Mouse (Mus musculus): Measurements from ENCODE around the gene Snx22. TPM values are rescaled to one million over a fixed set of nuclear protein-coding genes. Genes with fewer than 3 reads are reported as not detected.

Gene Snx22
- polyA plus RNA-seq, 1 experiment = 9.2 TPM

GRCm38 (mm10) chr9:66105168-66105567, 35.6 kb upstream of the Snx22 start:
- Histone ChIP-seq H3K27ac (ENCODE audit: control insufficient read depth, insufficient read depth, low read length) (no peak overlapping the region), H3K27me3 (ENCODE audit: control insufficient read depth, insufficient read depth, low read length) (no peaks in the 10 kb centered on the region), H3K4me3 (ENCODE audit: control insufficient read depth, insufficient read depth, low read length) (no peak overlapping the region), H3K36me3 (ENCODE audit: control insufficient read depth, insufficient read depth, low read length) (peaks cover 60% of the 10 kb centered on the region), H3K4me1 (replicated peaks; ENCODE audit: control insufficient read depth, insufficient read depth, low read length) (no peaks in the 10 kb centered on the region)
- DNase-seq = no peak
- TF ChIP-seq CTCF (IDR thresholded peaks at IDR 0.05; ENCODE audit: borderline replicate concordance, control insufficient read depth, extremely low read depth, insufficient read depth, low read length, poor library complexity) = no peak
- TF ChIP-seq POLR2A (IDR thresholded peaks at IDR 0.05; ENCODE audit: control insufficient read depth, extremely low read depth, insufficient read depth, low read length, poor library complexity) = no peak
- WGBS = 97% methylated on average over 8 of the region's 8 CpGs

- no peaks in the 10 kb centered on the region for H3K27me3 ChIP-seq (ENCODE audit: control insufficient read depth, insufficient read depth, low read length)
- TF ChIP-seq POLR2A (IDR thresholded peaks at IDR 0.05; ENCODE audit: control insufficient read depth, extremely low read depth, insufficient read depth, low read length, poor library complexity) = no peak
- TF ChIP-seq CTCF (IDR thresholded peaks at IDR 0.05; ENCODE audit: borderline replicate concordance, control insufficient read depth, extremely low read depth, insufficient read depth, low read length, poor library complexity) = no peak
- peaks cover 65% of the 10 kb centered on the region for H3K36me3 ChIP-seq (ENCODE audit: control insufficient read depth, insufficient read depth, low read length)
- no peak overlapping the region for H3K27ac ChIP-seq (ENCODE audit: control insufficient read depth, insufficient read depth, low read length)
- no peak overlapping the region for H3K4me3 ChIP-seq (ENCODE audit: control insufficient read depth, insufficient read depth, low read length)
- no peaks in the 10 kb centered on the region for H3K4me1 ChIP-seq (replicated peaks; ENCODE audit: control insufficient read depth, insufficient read depth, low read length)
- DNase-seq = no peak
- 97% methylated on average over 4 of the region's 4 CpGs for WGBS
Measured at GRCm38 (mm10) chr9:66104601-66105000, 35.1 kb upstream of the Snx22 start.

- 97% methylated on average over 6 of the region's 6 CpGs for WGBS
- no peak for DNase-seq
- TF ChIP-seq POLR2A (IDR thresholded peaks at IDR 0.05; ENCODE audit: control insufficient read depth, extremely low read depth, insufficient read depth, low read length, poor library complexity) (no peak), CTCF (IDR thresholded peaks at IDR 0.05; ENCODE audit: borderline replicate concordance, control insufficient read depth, extremely low read depth, insufficient read depth, low read length, poor library complexity) (no peak)
- no peaks in the 10 kb centered on the region for H3K4me1 ChIP-seq (replicated peaks; ENCODE audit: control insufficient read depth, insufficient read depth, low read length)
- no peak overlapping the region for H3K27ac ChIP-seq (ENCODE audit: control insufficient read depth, insufficient read depth, low read length)
- peaks cover 72% of the 10 kb centered on the region for H3K36me3 ChIP-seq (ENCODE audit: control insufficient read depth, insufficient read depth, low read length)
- H3K27me3 ChIP-seq (ENCODE audit: control insufficient read depth, insufficient read depth, low read length) = no peaks in the 10 kb centered on the region
- H3K4me3 ChIP-seq (ENCODE audit: control insufficient read depth, insufficient read depth, low read length) = no peak overlapping the region
Measured at GRCm38 (mm10) chr9:66102668-66103067, 33.1 kb upstream of the Snx22 start.

DNA sequence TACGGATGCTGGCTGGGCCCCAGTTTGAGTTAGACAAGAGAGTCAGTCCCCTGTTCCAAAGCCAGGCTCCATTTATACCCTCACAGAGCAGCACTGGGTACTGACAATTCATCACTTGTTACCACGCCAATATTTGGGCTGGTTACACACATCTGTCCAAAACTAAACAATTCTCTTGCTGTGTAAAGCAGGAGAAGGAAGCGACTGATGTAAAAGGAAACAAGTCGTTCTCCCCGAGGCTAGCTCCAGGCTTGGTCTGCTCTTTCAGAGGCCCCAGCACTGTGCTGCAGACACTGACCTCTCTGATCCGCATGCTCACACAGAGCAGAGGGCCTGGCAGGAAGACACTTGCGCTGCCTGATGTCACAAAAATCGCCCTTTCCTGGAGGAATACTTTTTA, 32.1 kb upstream of the Snx22 start:
- DNase-seq = no peak
- Histone ChIP-seq H3K4me1 (replicated peaks; ENCODE audit: control insufficient read depth, insufficient read depth, low read length) (no peaks in the 10 kb centered on the region), H3K27me3 (ENCODE audit: control insufficient read depth, insufficient read depth, low read length) (no peaks in the 10 kb centered on the region), H3K36me3 (ENCODE audit: control insufficient read depth, insufficient read depth, low read length) (peaks cover 73% of the 10 kb centered on the region), H3K27ac (ENCODE audit: control insufficient read depth, insufficient read depth, low read length) (no peak overlapping the region), H3K4me3 (ENCODE audit: control insufficient read depth, insufficient read depth, low read length) (no peak overlapping the region)
- no peak for TF ChIP-seq POLR2A (IDR thresholded peaks at IDR 0.05; ENCODE audit: control insufficient read depth, extremely low read depth, insufficient read depth, low read length, poor library complexity)
- no peak for TF ChIP-seq CTCF (IDR thresholded peaks at IDR 0.05; ENCODE audit: borderline replicate concordance, control insufficient read depth, extremely low read depth, insufficient read depth, low read length, poor library complexity)
- 96% methylated on average over 8 of the region's 8 CpGs for WGBS

- whole genome bisulfite sequencing = 95% methylated on average over 2 of the region's 2 CpGs
- TF ChIP-seq POLR2A (IDR thresholded peaks at IDR 0.05; ENCODE audit: control insufficient read depth, extremely low read depth, insufficient read depth, low read length, poor library complexity) (no peak), CTCF (IDR thresholded peaks at IDR 0.05; ENCODE audit: borderline replicate concordance, control insufficient read depth, extremely low read depth, insufficient read depth, low read length, poor library complexity) (no peak)
- H3K4me3 ChIP-seq (ENCODE audit: control insufficient read depth, insufficient read depth, low read length) = no peak overlapping the region
- no peak for DNase-seq
- H3K36me3 ChIP-seq (ENCODE audit: control insufficient read depth, insufficient read depth, low read length) = peaks cover 41% of the 10 kb centered on the region
- H3K27ac ChIP-seq (ENCODE audit: control insufficient read depth, insufficient read depth, low read length) = no peak overlapping the region
- H3K4me1 ChIP-seq (replicated peaks; ENCODE audit: control insufficient read depth, insufficient read depth, low read length) = peaks cover 11% of the 10 kb centered on the region
- no peaks in the 10 kb centered on the region for H3K27me3 ChIP-seq (ENCODE audit: control insufficient read depth, insufficient read depth, low read length)
Measured at GRCm38 (mm10) chr9:66092664-66093063, 23.1 kb upstream of the Snx22 start.

GRCm38 (mm10) chr9:66091327-66092231, 22.1 kb upstream of the Snx22 start:
- TF ChIP-seq CTCF (IDR thresholded peaks at IDR 0.05; ENCODE audit: borderline replicate concordance, control insufficient read depth, extremely low read depth, insufficient read depth, low read length, poor library complexity) (no peak), POLR2A (IDR thresholded peaks at IDR 0.05; ENCODE audit: control insufficient read depth, extremely low read depth, insufficient read depth, low read length, poor library complexity) (no peak)
- peaks cover 11% of the 10 kb centered on the region for H3K4me1 ChIP-seq (replicated peaks; ENCODE audit: control insufficient read depth, insufficient read depth, low read length)
- no peak for DNase-seq
- no peak overlapping the region for H3K27ac ChIP-seq (ENCODE audit: control insufficient read depth, insufficient read depth, low read length)
- 94% methylated on average over 6 of the region's 6 CpGs for WGBS
- no peak overlapping the region for H3K4me3 ChIP-seq (ENCODE audit: control insufficient read depth, insufficient read depth, low read length)
- peaks cover 40% of the 10 kb centered on the region for H3K36me3 ChIP-seq (ENCODE audit: control insufficient read depth, insufficient read depth, low read length)
- no peaks in the 10 kb centered on the region for H3K27me3 ChIP-seq (ENCODE audit: control insufficient read depth, insufficient read depth, low read length)

All from thymus, adult 2 months (tissue).